10 mouse cellular contexts compared by ENCODE assay signal in the genomic region with DNA sequence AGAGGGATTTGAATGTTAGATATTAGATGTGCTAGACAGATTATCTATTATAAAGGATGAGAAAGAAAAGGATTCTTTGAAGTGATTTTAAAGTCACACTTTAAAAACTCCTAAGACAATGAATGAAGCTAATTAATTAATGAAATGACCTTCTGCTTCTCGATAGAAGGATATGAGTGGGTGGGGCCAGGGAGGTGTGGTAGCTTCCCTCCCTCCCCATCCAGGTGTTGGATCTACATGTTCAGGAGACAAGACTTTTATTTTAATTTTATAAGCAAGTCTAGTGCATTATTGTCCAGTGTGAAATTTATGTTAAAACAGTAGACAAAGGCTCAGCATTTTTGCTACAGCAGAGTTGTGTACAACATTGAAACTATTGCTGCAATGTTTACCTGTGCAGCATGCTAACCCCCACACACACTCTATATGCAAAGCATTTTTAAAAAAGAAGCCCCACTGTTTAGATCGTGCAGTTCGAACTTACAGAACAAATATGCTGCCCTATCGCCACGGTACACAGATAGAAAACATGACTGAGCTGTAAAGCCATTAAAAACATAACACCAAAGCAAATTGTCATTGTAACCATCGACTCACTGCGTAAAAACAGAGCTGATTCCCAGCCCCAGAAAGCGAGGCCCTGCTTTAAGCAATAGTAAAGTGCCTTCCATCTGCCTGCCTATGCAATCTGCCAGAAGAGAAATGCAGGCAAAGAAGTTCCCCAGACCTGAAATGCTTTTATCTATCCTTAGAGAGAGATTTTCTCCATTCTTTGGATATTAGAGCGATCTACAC.
DNase-seq lines count a peak whose midpoint lies in the region; ATAC-seq lines count a peak whose summit lies in the region.
"Had no signal": no experiment of that assay in that cellular context is flagged by ENCODE, and none has a peak within 500 bp of the region (broad histone marks: within the 10 kb centered on the region; RNA-seq: fewer than 3 reads in every experiment).

No protein-coding gene starts in this region.

- H3K9me3 ChIP-seq in kidney, embryonic 14.5 days (ENCODE audit: control insufficient read depth, low read length), result no peaks in the 10 kb centered on the region
- no peaks in the 10 kb centered on the region for H3K9me3 ChIP-seq in embryonic facial prominence, embryonic 10.5 days
- no peaks in the 10 kb centered on the region for H3K9me3 ChIP-seq in hindbrain, embryonic 13.5 days
- no peaks in the 10 kb centered on the region for H3K9me3 ChIP-seq in liver, embryonic 12.5 days (replicated peaks)

- no peak for DNase-seq in kidney, postnatal 10 days
- no peak for DNase-seq in embryonic facial prominence, embryonic 10.5 days (ENCODE audit: low spot score)
- peak; percentile 54 for DNase-seq in neural tube, embryonic 10.5 days (ENCODE audit: extremely low spot score, low spot score)
- no peak for DNase-seq in natural killer cell, adult 2 months (ENCODE audit: low spot score in 2 of 2)
- DNase-seq: lung, embryonic 14.5 days; right cerebral cortex, postnatal 14 days had no signal

- no peak overlapping the region for H3K27ac ChIP-seq in kidney, embryonic 14.5 days (ENCODE audit: low read depth, low read length)
- H3K27ac ChIP-seq in embryonic facial prominence, embryonic 10.5 days (replicated peaks), result peak overlapping the region; percentile 72
- H3K27ac ChIP-seq in hindbrain, embryonic 13.5 days, result peak overlapping the region; percentile 99
- no peak overlapping the region for H3K27ac ChIP-seq in liver, embryonic 12.5 days

- no peaks in the 10 kb centered on the region for H3K4me1 ChIP-seq in kidney, embryonic 14.5 days (ENCODE audit: control insufficient read depth, insufficient read depth, low read length)
- H3K4me1 ChIP-seq in embryonic facial prominence, embryonic 10.5 days, result 0 out of 2 replicates have a peak, but pooled peaks cover 5% of the 10 kb centered on the region
- H3K4me1 ChIP-seq in hindbrain, embryonic 13.5 days (replicated peaks), result 0 out of 2 replicates have a peak, but pooled peaks cover 14% of the 10 kb centered on the region
- no peaks in the 10 kb centered on the region for H3K4me1 ChIP-seq in liver, embryonic 12.5 days

- WGBS in kidney, embryonic 14.5 days, result 2% methylated on average over 9 of the region's 9 CpGs
- WGBS in embryonic facial prominence, embryonic 10.5 days, result 4% methylated on average over 9 of the region's 9 CpGs
- WGBS in hindbrain, embryonic 13.5 days, result 3% methylated on average over 9 of the region's 9 CpGs
- 7% methylated on average over 9 of the region's 9 CpGs for WGBS in liver, embryonic 12.5 days (ENCODE audit: insufficient replicate concordance)

- peak overlapping the region; percentile 21 for H3K4me3 ChIP-seq in kidney, embryonic 14.5 days (ENCODE audit: low read length)
- peak overlapping the region; percentile 72 for H3K4me3 ChIP-seq in embryonic facial prominence, embryonic 10.5 days
- H3K4me3 ChIP-seq in hindbrain, embryonic 13.5 days, result peak overlapping the region; percentile 59
- no peak overlapping the region for H3K4me3 ChIP-seq in liver, embryonic 12.5 days

- peaks cover 84% of the 10 kb centered on the region for H3K27me3 ChIP-seq in kidney, embryonic 14.5 days (ENCODE audit: control insufficient read depth, insufficient read depth, low read length)
- H3K27me3 ChIP-seq in embryonic facial prominence, embryonic 10.5 days (replicated peaks; ENCODE audit: low read depth, poor library complexity, severe bottlenecking), result peaks cover 99% of the 10 kb centered on the region
- no peaks in the 10 kb centered on the region for H3K27me3 ChIP-seq in hindbrain, embryonic 13.5 days
- peaks cover 71% of the 10 kb centered on the region for H3K27me3 ChIP-seq in liver, embryonic 12.5 days (replicated peaks)

- H3K9ac ChIP-seq in kidney, embryonic 14.5 days (ENCODE audit: low read depth, low read length), result 0 out of 2 replicates have a peak overlapping the region, but pooled peaks have one; percentile 18
- peak overlapping the region; percentile 93 for H3K9ac ChIP-seq in hindbrain, embryonic 13.5 days
- H3K9ac ChIP-seq in liver, embryonic 12.5 days, result no peak overlapping the region
- H3K9ac ChIP-seq: lung, embryonic 14.5 days had no signal

- H3K4me2 ChIP-seq in kidney, embryonic 14.5 days (replicated peaks; ENCODE audit: low read depth, low read length), result peak overlapping the region; percentile 24
- H3K4me2 ChIP-seq in hindbrain, embryonic 13.5 days, result peak overlapping the region; percentile 87
- H3K4me2 ChIP-seq in liver, embryonic 12.5 days, result no peak overlapping the region
- H3K4me2 ChIP-seq: lung, embryonic 14.5 days had no signal

- no peaks in the 10 kb centered on the region for H3K36me3 ChIP-seq in kidney, embryonic 14.5 days (ENCODE audit: control insufficient read depth, insufficient read depth, low read length)
- H3K36me3 ChIP-seq in embryonic facial prominence, embryonic 10.5 days (replicated peaks), result no peaks in the 10 kb centered on the region
- peaks cover 30% of the 10 kb centered on the region for H3K36me3 ChIP-seq in hindbrain, embryonic 13.5 days
- H3K36me3 ChIP-seq in liver, embryonic 12.5 days, result no peaks in the 10 kb centered on the region

- ATAC-seq in kidney, embryonic 14.5 days (ENCODE audit: low FRiP score, low TSS enrichment), result no peak
- no peak for ATAC-seq in hindbrain, embryonic 13.5 days (ENCODE audit: low FRiP score)
- no peak for ATAC-seq in activated CD4-positive, CD25-positive, alpha-beta regulatory T cell, adult 4 months
- no peak for ATAC-seq in liver, embryonic 12.5 days

Comparison
In these comparisons a context has a peak if more than half of its experiments do, and no peak if none do; other contexts are left out.
1. H3K27ac ChIP-seq: peak in embryonic facial prominence, embryonic 10.5 days (single experiment) and hindbrain, embryonic 13.5 days (single experiment); none in kidney, embryonic 14.5 days (single experiment) and liver, embryonic 12.5 days (single experiment).